In the genomic region with DNA sequence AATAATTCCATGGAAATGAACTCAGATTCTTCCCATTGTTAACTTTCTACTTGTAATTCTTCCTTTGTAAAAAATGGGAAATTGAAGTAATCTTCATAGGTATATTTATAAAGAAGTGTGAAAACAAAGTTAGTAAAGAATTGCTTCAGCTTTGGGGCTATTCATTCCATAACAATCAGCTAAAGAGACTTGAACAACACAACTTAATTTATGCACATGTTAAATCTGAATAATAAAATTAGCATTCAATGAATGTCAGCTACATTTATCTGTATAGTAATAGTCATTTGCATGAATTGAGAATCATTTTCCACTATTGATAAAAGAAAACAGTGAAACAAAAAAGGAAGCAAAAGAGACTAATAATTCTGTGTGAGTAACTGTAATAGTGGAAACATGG, we compare ENCODE assay signal across 15 mouse cellular contexts.
"Had no signal": no experiment of that assay in that cellular context is flagged by ENCODE, and none has a peak within 500 bp of the region (broad histone marks: within the 10 kb centered on the region; RNA-seq: fewer than 3 reads in every experiment).

No protein-coding gene starts in this region.

- H3K4me1 ChIP-seq: neural tube, embryonic 15.5 days; stomach, embryonic 15.5 days had no signal

- H3K27me3 ChIP-seq: neural tube, embryonic 15.5 days; stomach, embryonic 15.5 days had no signal

- H3K4me3 ChIP-seq: neural tube, embryonic 15.5 days; stomach, embryonic 15.5 days had no signal

- H3K27ac ChIP-seq: neural tube, embryonic 15.5 days; stomach, embryonic 15.5 days; stomach, postnatal 0 days had no signal

- H3K9me3 ChIP-seq: neural tube, embryonic 15.5 days; stomach, embryonic 15.5 days had no signal

- H3K4me2 ChIP-seq: neural tube, embryonic 15.5 days; stomach, embryonic 15.5 days had no signal

- H3K9ac ChIP-seq: neural tube, embryonic 15.5 days; stomach, embryonic 15.5 days had no signal

- H3K36me3 ChIP-seq: neural tube, embryonic 15.5 days; stomach, embryonic 15.5 days had no signal

- DNase-seq: retina, postnatal 1 day; right cerebral cortex, adult 18-20 months; right cerebral cortex, postnatal 14 days; right cerebral cortex, postnatal 25 days; right cerebral cortex, postnatal 4 days; spleen, adult 18-20 months; thymus, adult 18-20 months; thymus, adult 2 months; thymus, postnatal 14 days; thymus, postnatal 25 days; thymus, postnatal 36 days; thymus, postnatal 4 days had no signal
